ENCODE assay signal across 14 mouse cellular contexts in genomic region chr8:80804066-80804619, GRCm38 (mm10).
DNase-seq lines count a peak whose midpoint lies in the region; ATAC-seq and TF ChIP-seq lines count a peak whose summit lies in the region.
"Had no signal": no experiment of that assay in that cellular context is flagged by ENCODE, and none has a peak within 500 bp of the region (broad histone marks: within the 10 kb centered on the region; RNA-seq: fewer than 3 reads in every experiment).

No protein-coding gene starts in this region.

- H3K9me3 ChIP-seq in heart, embryonic 12.5 days (replicated peaks) = no peaks in the 10 kb centered on the region
- no peaks in the 10 kb centered on the region for H3K9me3 ChIP-seq in neural tube, embryonic 11.5 days (ENCODE audit: control insufficient read depth, low read length)
- H3K9me3 ChIP-seq in hindbrain, embryonic 14.5 days (ENCODE audit: control insufficient read depth, low read length) = no peaks in the 10 kb centered on the region
- no peaks in the 10 kb centered on the region for H3K9me3 ChIP-seq in liver, postnatal 0 days (ENCODE audit: low read length)
- H3K9me3 ChIP-seq: liver, embryonic 13.5 days had no signal

- no peak for TF ChIP-seq CTCF in liver, postnatal 0 days (IDR thresholded peaks at IDR 0.05; ENCODE audit: low read depth)

- TF ChIP-seq EP300 in liver, postnatal 0 days (IDR thresholded peaks at IDR 0.05; ENCODE audit: low read depth) = no peak

- ATAC-seq in heart, embryonic 12.5 days (ENCODE audit: insufficient number of reproducible peaks, low FRiP score) = no peak
- no peak for ATAC-seq in neural tube, embryonic 11.5 days (ENCODE audit: insufficient read depth, low FRiP score, low TSS enrichment)
- 0 out of 2 replicates have a peak, but pooled peaks have one; percentile 41 for ATAC-seq in hindbrain, embryonic 14.5 days (ENCODE audit: low FRiP score)
- no peak for ATAC-seq in liver, postnatal 0 days

- WGBS in heart, embryonic 12.5 days = 31% methylated on average over 4 of the region's 4 CpGs
- WGBS in neural tube, embryonic 11.5 days = 25% methylated on average over 4 of the region's 4 CpGs
- 16% methylated on average over 4 of the region's 4 CpGs for WGBS in hindbrain, embryonic 14.5 days
- 72% methylated on average over 4 of the region's 4 CpGs for WGBS in liver, postnatal 0 days (ENCODE audit: insufficient replicate concordance)

- H3K4me1 ChIP-seq in heart, embryonic 12.5 days (replicated peaks) = peaks cover 52% of the 10 kb centered on the region
- H3K4me1 ChIP-seq in neural tube, embryonic 11.5 days (ENCODE audit: control insufficient read depth, insufficient read depth, low read length) = peaks cover 4% of the 10 kb centered on the region; the same call in 1 of the 2 replicates
- H3K4me1 ChIP-seq in hindbrain, embryonic 14.5 days (replicated peaks; ENCODE audit: control insufficient read depth, insufficient read depth, low read length) = 0 out of 2 replicates have a peak, but pooled peaks cover 5% of the 10 kb centered on the region
- peaks cover 5% of the 10 kb centered on the region; the same call in 1 of the 2 replicates for H3K4me1 ChIP-seq in liver, postnatal 0 days (ENCODE audit: insufficient read depth)

- no peak for DNase-seq in heart, adult 8-10 months (ENCODE audit: low spot score)
- DNase-seq in neural tube, embryonic 11.5 days (ENCODE audit: low spot score) = no peak
- DNase-seq in neural tube, embryonic 10.5 days (ENCODE audit: extremely low spot score, low spot score) = no peak
- DNase-seq in hindbrain, embryonic 14.5 days (ENCODE audit: low spot score) = no peak
- DNase-seq in telencephalon, adult 2 months (ENCODE audit: low read depth, low spot score) = peak; percentile 82
- no peak for DNase-seq in spleen, adult 12 weeks (ENCODE audit: low spot score)
- DNase-seq in liver, postnatal 0 days = no peak
- DNase-seq: cerebellum, adult 9-11 months; kidney, postnatal 10 days; liver, embryonic 13.5 days; right cerebral cortex, postnatal 4 days; thymus, postnatal 36 days had no signal

- H3K27ac ChIP-seq in heart, embryonic 12.5 days (ENCODE audit: poor library complexity, severe bottlenecking) = peak overlapping the region; percentile 26
- peak overlapping the region; percentile 36; the same call in 1 of the 2 replicates for H3K27ac ChIP-seq in neural tube, embryonic 11.5 days (ENCODE audit: low read depth, low read length)
- H3K27ac ChIP-seq in hindbrain, embryonic 14.5 days = peak overlapping the region; percentile 45
- H3K27ac ChIP-seq in liver, postnatal 0 days (ENCODE audit: low read depth) = no peak overlapping the region
- H3K27ac ChIP-seq: liver, embryonic 13.5 days; midbrain, embryonic 12.5 days had no signal

- peaks cover 15% of the 10 kb centered on the region for H3K36me3 ChIP-seq in heart, embryonic 12.5 days
- H3K36me3 ChIP-seq in neural tube, embryonic 11.5 days (ENCODE audit: control insufficient read depth, insufficient read depth, low read length) = no peaks in the 10 kb centered on the region
- H3K36me3 ChIP-seq in hindbrain, embryonic 14.5 days (replicated peaks; ENCODE audit: control insufficient read depth, insufficient read depth) = no peaks in the 10 kb centered on the region
- no peaks in the 10 kb centered on the region; the same call in 1 of the 2 replicates for H3K36me3 ChIP-seq in liver, postnatal 0 days (replicated peaks; ENCODE audit: insufficient read depth, low read length)
- H3K36me3 ChIP-seq: midbrain, embryonic 12.5 days had no signal

- H3K4me3 ChIP-seq in heart, embryonic 12.5 days = no peak overlapping the region
- H3K4me3 ChIP-seq in neural tube, embryonic 11.5 days (ENCODE audit: low read depth, low read length) = no peak overlapping the region
- no peak overlapping the region for H3K4me3 ChIP-seq in hindbrain, embryonic 14.5 days (replicated peaks; ENCODE audit: low read length)
- no peak overlapping the region for H3K4me3 ChIP-seq in liver, postnatal 0 days (ENCODE audit: low read depth, low read length)
- H3K4me3 ChIP-seq: liver, embryonic 13.5 days; midbrain, embryonic 12.5 days had no signal

- no peaks in the 10 kb centered on the region for H3K27me3 ChIP-seq in heart, embryonic 12.5 days (replicated peaks)
- H3K27me3 ChIP-seq in neural tube, embryonic 11.5 days (ENCODE audit: control insufficient read depth, insufficient read depth, low read length) = no peaks in the 10 kb centered on the region
- H3K27me3 ChIP-seq in hindbrain, embryonic 14.5 days (ENCODE audit: control insufficient read depth, insufficient read depth, low read length) = no peaks in the 10 kb centered on the region
- no peaks in the 10 kb centered on the region for H3K27me3 ChIP-seq in liver, postnatal 0 days (ENCODE audit: insufficient read depth, low read length)
- H3K27me3 ChIP-seq: liver, embryonic 13.5 days; midbrain, embryonic 12.5 days had no signal

- 0 out of 2 replicates have a peak overlapping the region, but pooled peaks have one; percentile 19 for H3K9ac ChIP-seq in heart, embryonic 12.5 days
- H3K9ac ChIP-seq in neural tube, embryonic 11.5 days (ENCODE audit: low read length) = no peak overlapping the region
- no peak overlapping the region for H3K9ac ChIP-seq in hindbrain, embryonic 14.5 days
- no peak overlapping the region for H3K9ac ChIP-seq in liver, postnatal 0 days (replicated peaks)
- H3K9ac ChIP-seq: liver, embryonic 13.5 days; midbrain, embryonic 12.5 days had no signal

- no peak overlapping the region for H3K4me2 ChIP-seq in heart, embryonic 12.5 days
- H3K4me2 ChIP-seq in neural tube, embryonic 11.5 days (ENCODE audit: low read depth) = no peak overlapping the region
- H3K4me2 ChIP-seq in hindbrain, embryonic 14.5 days (replicated peaks) = no peak overlapping the region
- no peak overlapping the region for H3K4me2 ChIP-seq in liver, postnatal 0 days (ENCODE audit: low read depth, low read length)
- H3K4me2 ChIP-seq: liver, embryonic 13.5 days; midbrain, embryonic 12.5 days had no signal
